11 mouse cellular contexts compared by ENCODE assay signal in the genomic region with DNA sequence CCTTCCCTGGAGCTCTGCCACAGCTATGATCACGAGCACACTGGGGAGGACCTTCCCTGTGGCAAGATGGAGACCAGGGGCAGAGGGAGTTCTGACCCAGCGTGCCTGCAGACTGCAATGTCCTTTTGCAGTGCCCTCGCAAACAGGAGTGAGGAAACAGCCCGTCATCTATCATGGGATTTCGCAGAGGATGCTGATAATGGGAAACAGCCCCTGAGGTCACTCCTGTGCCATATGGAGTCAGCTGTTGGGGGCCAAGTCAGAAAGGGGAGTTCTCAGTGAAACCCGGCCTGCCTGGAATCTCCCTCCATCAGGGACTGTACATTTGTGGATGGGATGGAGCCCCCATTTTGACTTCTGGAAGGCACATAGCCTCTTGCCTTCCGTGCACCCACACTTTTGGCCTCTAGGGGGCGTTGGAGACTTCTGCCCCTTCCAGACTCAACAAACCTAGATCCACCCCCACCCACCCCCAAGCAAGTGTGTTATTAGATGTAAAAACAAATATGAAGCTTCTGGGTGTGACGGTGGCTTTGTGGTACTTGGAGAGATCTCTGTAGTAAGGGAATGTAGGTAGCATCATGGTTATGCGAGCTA.
DNase-seq lines count a peak whose midpoint lies in the region; ATAC-seq and TF ChIP-seq lines count a peak whose summit lies in the region.
"Had no signal": no experiment of that assay in that cellular context is flagged by ENCODE, and none has a peak within 500 bp of the region (broad histone marks: within the 10 kb centered on the region; RNA-seq: fewer than 3 reads in every experiment).

No protein-coding gene starts in this region.

- H3K4me3 ChIP-seq in liver, adult 2 months (ENCODE audit: insufficient read depth, low read depth, low read length): no peak overlapping the region
- no peak overlapping the region for H3K4me3 ChIP-seq in MEL (ENCODE audit: control insufficient read depth in 1 of 2, insufficient read depth in 1 of 2, low read depth in 2 of 2, low read length in 2 of 2)
- H3K4me3 ChIP-seq in limb, embryonic 12.5 days (replicated peaks): no peak overlapping the region
- H3K4me3 ChIP-seq in hindbrain, embryonic 12.5 days: no peak overlapping the region
- H3K4me3 ChIP-seq: forebrain, embryonic 12.5 days had no signal

- H3K4me1 ChIP-seq in liver, adult 2 months (ENCODE audit: control insufficient read depth, insufficient read depth, low read length): no peaks in the 10 kb centered on the region; the same call in 1 of the 2 replicates
- H3K4me1 ChIP-seq in MEL (ENCODE audit: control insufficient read depth in 1 of 2, insufficient read depth in 2 of 2, low read length in 2 of 2): no peaks in the 10 kb centered on the region
- H3K4me1 ChIP-seq in limb, embryonic 12.5 days (replicated peaks): peaks cover 13% of the 10 kb centered on the region
- H3K4me1 ChIP-seq in hindbrain, embryonic 12.5 days: no peaks in the 10 kb centered on the region
- H3K4me1 ChIP-seq: forebrain, embryonic 12.5 days had no signal

- no peak overlapping the region for H3K4me2 ChIP-seq in limb, embryonic 12.5 days
- no peak overlapping the region for H3K4me2 ChIP-seq in hindbrain, embryonic 12.5 days (replicated peaks)
- H3K4me2 ChIP-seq: forebrain, embryonic 12.5 days had no signal

- TF ChIP-seq POLR2A in liver, adult 2 months (IDR thresholded peaks at IDR 0.05; ENCODE audit: extremely low read depth, insufficient read depth, low read length): no peak
- no peak for TF ChIP-seq POLR2A in MEL (IDR thresholded peaks at IDR 0.05; ENCODE audit: control insufficient read depth in 1 of 2, insufficient read depth in 1 of 2, low read depth in 1 of 2, low read length in 2 of 2, poor library complexity in 1 of 2)

- no peaks in the 10 kb centered on the region for H3K27me3 ChIP-seq in liver, adult 2 months (ENCODE audit: control insufficient read depth, insufficient read depth, low read length)
- peaks cover 3 to 13% of the 10 kb centered on the region in 2 experiments for H3K27me3 ChIP-seq in MEL (ENCODE audit: control insufficient read depth in 1 of 2, insufficient read depth in 2 of 2, low read length in 2 of 2)
- H3K27me3 ChIP-seq in limb, embryonic 12.5 days: no peaks in the 10 kb centered on the region
- no peaks in the 10 kb centered on the region for H3K27me3 ChIP-seq in hindbrain, embryonic 12.5 days
- H3K27me3 ChIP-seq: forebrain, embryonic 12.5 days had no signal

- H3K9me3 ChIP-seq in MEL (replicated peaks; ENCODE audit: insufficient read depth, low read length): no peaks in the 10 kb centered on the region
- no peaks in the 10 kb centered on the region for H3K9me3 ChIP-seq in limb, embryonic 12.5 days
- 0 out of 2 replicates have a peak, but pooled peaks cover 3% of the 10 kb centered on the region for H3K9me3 ChIP-seq in hindbrain, embryonic 12.5 days (replicated peaks)

- TF ChIP-seq RAD21 in MEL (IDR thresholded peaks at IDR 0.05; ENCODE audit: low read depth, low read length): peak; percentile 32

- peak; percentile 58 for DNase-seq in embryo, embryonic 10 days (ENCODE audit: low spot score)
- no peak for DNase-seq in embryo, embryonic 9.5 days (ENCODE audit: extremely low spot score)
- no peak for DNase-seq in liver, adult 2 months (ENCODE audit: extremely low read depth, low read depth, low spot score)
- DNase-seq in liver (no peak), MEL (ENCODE audit: low read depth, low spot score) (peak; percentile 14)
- no peak for DNase-seq in right cerebral cortex, postnatal 36 days (ENCODE audit: low spot score in 2 of 2)
- DNase-seq: adrenal gland, postnatal 36 days; midbrain, embryonic 14.5 days had no signal

- no peak overlapping the region for H3K9ac ChIP-seq in liver, adult 2 months (ENCODE audit: low read depth, low read length)
- H3K9ac ChIP-seq in MEL (ENCODE audit: control insufficient read depth, low read depth, low read length, poor library complexity, severe bottlenecking): no peak overlapping the region
- no peak overlapping the region for H3K9ac ChIP-seq in limb, embryonic 12.5 days (replicated peaks)
- no peak overlapping the region for H3K9ac ChIP-seq in hindbrain, embryonic 12.5 days
- H3K9ac ChIP-seq: forebrain, embryonic 12.5 days had no signal

- WGBS in liver, adult 2 months: 72% methylated on average over 10 of the region's 10 CpGs
- 42% methylated on average over 10 of the region's 10 CpGs for WGBS in limb, embryonic 12.5 days
- whole genome bisulfite sequencing in hindbrain, embryonic 12.5 days: 58% methylated on average over 10 of the region's 10 CpGs

- H3K79me2 ChIP-seq in liver, adult 2 months (ENCODE audit: control insufficient read depth, insufficient read depth, low read length): no peaks in the 10 kb centered on the region
- no peaks in the 10 kb centered on the region for H3K79me2 ChIP-seq in MEL (ENCODE audit: control insufficient read depth, insufficient read depth, low read length, poor library complexity)

- no peak for TF ChIP-seq EP300 in MEL (IDR thresholded peaks at IDR 0.05; ENCODE audit: low read depth in 1 of 2, low read length in 2 of 2)

- H3K27ac ChIP-seq in liver, adult 2 months (replicated peaks; ENCODE audit: insufficient read depth, low read depth, low read length): no peak overlapping the region
- H3K27ac ChIP-seq in MEL (ENCODE audit: control insufficient read depth, low read depth, low read length): no peak overlapping the region
- peak overlapping the region; percentile 29; the same call in 1 of the 2 replicates for H3K27ac ChIP-seq in limb, embryonic 12.5 days
- H3K27ac ChIP-seq in hindbrain, embryonic 12.5 days: no peak overlapping the region
- H3K27ac ChIP-seq: forebrain, embryonic 12.5 days had no signal

- H3K36me3 ChIP-seq in liver, adult 2 months (ENCODE audit: control insufficient read depth, insufficient read depth, low read length): no peaks in the 10 kb centered on the region
- H3K36me3 ChIP-seq in MEL (ENCODE audit: control insufficient read depth in 1 of 2, insufficient read depth in 2 of 2, low read length in 2 of 2): no peaks in the 10 kb centered on the region
- no peaks in the 10 kb centered on the region for H3K36me3 ChIP-seq in limb, embryonic 12.5 days
- no peaks in the 10 kb centered on the region for H3K36me3 ChIP-seq in hindbrain, embryonic 12.5 days
- H3K36me3 ChIP-seq: forebrain, embryonic 12.5 days had no signal

- ATAC-seq in limb, embryonic 12.5 days (ENCODE audit: insufficient number of reproducible peaks, insufficient read depth, low FRiP score, low TSS enrichment, low read depth): no peak
- no peak for ATAC-seq in hindbrain, embryonic 12.5 days (ENCODE audit: low FRiP score)

- TF ChIP-seq CTCF in liver, adult 2 months (IDR thresholded peaks at IDR 0.05; ENCODE audit: low read depth, low read length): peak; percentile 26; the same call in 1 of the 2 replicates
- peak; percentile 52 to 72 (median 67) for TF ChIP-seq CTCF in MEL (IDR thresholded peaks at IDR 0.05 in 2 of 3, conservative IDR thresholded peaks at IDR 0.05 in 1 of 3; ENCODE audit: control insufficient read depth in 1 of 3, insufficient read depth in 1 of 3, low read depth in 2 of 3, low read length in 3 of 3, poor library complexity in 1 of 3, severe bottlenecking in 1 of 3)

TF ChIP-seq in MEL, 35 proteins besides CTCF, POLR2A, EP300 and RAD21:
- no peak for TF ChIP-seq ETS1 (IDR thresholded peaks at IDR 0.05; ENCODE audit: low read depth, low read length)
- TF ChIP-seq ELF1 (IDR thresholded peaks at IDR 0.05; ENCODE audit: low read depth, low read length): no peak
- peak; percentile 19; the same call in 1 of the 2 replicates for TF ChIP-seq ZC3H11A (IDR thresholded peaks at IDR 0.05; ENCODE audit: low read depth, low read length)
- TF ChIP-seq SMC3 (IDR thresholded peaks at IDR 0.05; ENCODE audit: low read depth, low read length): peak; percentile 50
- no peak for TF ChIP-seq MXI1 (IDR thresholded peaks at IDR 0.05; ENCODE audit: low read depth, low read length)
- TF ChIP-seq ZMIZ1 (IDR thresholded peaks at IDR 0.05; ENCODE audit: low read depth, low read length): no peak
- TF ChIP-seq BHLHE40 (IDR thresholded peaks at IDR 0.05; ENCODE audit: borderline replicate concordance, low read depth, low read length): no peak

Comparison
In these comparisons a context has a peak if more than half of its experiments do, and no peak if none do; other contexts are left out.
1. DNase-seq: peak in embryo, embryonic 10 days (single experiment) and MEL (single experiment); none in embryo, embryonic 9.5 days (single experiment), liver, adult 2 months (single experiment), liver (single experiment) and right cerebral cortex, postnatal 36 days (0 of 2).